In genomic region chr1:168046347-168046746, GRCm38 (mm10) we compare ENCODE assay signal across 11 mouse cellular contexts.
DNase-seq lines count a peak whose midpoint lies in the region; ATAC-seq and TF ChIP-seq lines count a peak whose summit lies in the region.
"Had no signal": no experiment of that assay in that cellular context is flagged by ENCODE, and none has a peak within 500 bp of the region (broad histone marks: within the 10 kb centered on the region; RNA-seq: fewer than 3 reads in every experiment).

No protein-coding gene starts in this region.

- no peak overlapping the region for H3K4me3 ChIP-seq in forebrain, postnatal 0 days (ENCODE audit: low read depth, low read length)
- H3K4me3 ChIP-seq: heart, embryonic 12.5 days; left cerebral cortex, adult 2 months; myocyte had no signal

- H3K4me1 ChIP-seq in forebrain, postnatal 0 days (ENCODE audit: insufficient read depth) = peaks cover 12% of the 10 kb centered on the region; the same call in 1 of the 2 replicates
- H3K4me1 ChIP-seq: heart, embryonic 12.5 days had no signal

- WGBS in forebrain, postnatal 0 days = 14% methylated on average over 7 of the region's 7 CpGs

- H3K27ac ChIP-seq in forebrain, postnatal 0 days (ENCODE audit: low read depth, low read length) = peak overlapping the region; percentile 35
- H3K27ac ChIP-seq: left cerebral cortex, adult 2 months had no signal

- no peak overlapping the region for H3K4me2 ChIP-seq in forebrain, postnatal 0 days (ENCODE audit: low read depth)
- H3K4me2 ChIP-seq: heart, embryonic 12.5 days had no signal

- peak; percentile 77 for ATAC-seq in forebrain, postnatal 0 days
- ATAC-seq: intestine, postnatal 0 days had no signal

- H3K36me3 ChIP-seq in forebrain, postnatal 0 days (ENCODE audit: insufficient read depth) = no peaks in the 10 kb centered on the region
- H3K36me3 ChIP-seq: heart, embryonic 12.5 days had no signal

- intact Hi-C loops in heart, postnatal 14 days (cut with DNase I) = no loop called here

- H3K9ac ChIP-seq in forebrain, postnatal 0 days = no peak overlapping the region
- H3K9ac ChIP-seq: heart, embryonic 12.5 days had no signal

- H3K9me3 ChIP-seq in forebrain, postnatal 0 days (ENCODE audit: low read length) = no peaks in the 10 kb centered on the region
- H3K9me3 ChIP-seq: heart, embryonic 12.5 days had no signal

- peak; percentile 50 to 66 for DNase-seq in right cerebral cortex, postnatal 10 days (ENCODE audit: low spot score in 2 of 2)
- DNase-seq in right cerebral cortex, adult 18-20 months = no peak
- DNase-seq in forebrain, postnatal 0 days = peak; percentile 77
- DNase-seq in layer of hippocampus, postnatal 14 days (ENCODE audit: low spot score in 2 of 2) = peak; percentile 77 to 89
- DNase-seq in heart, postnatal 14 days = no peak
- DNase-seq in lung, adult 18-20 months = no peak
- no peak for DNase-seq in kidney, postnatal 14 days

- TF ChIP-seq CTCF in forebrain, postnatal 0 days (IDR thresholded peaks at IDR 0.05; ENCODE audit: low read depth) = no peak

- H3K27me3 ChIP-seq in forebrain, postnatal 0 days (ENCODE audit: insufficient read depth, low read length) = no peaks in the 10 kb centered on the region
- H3K27me3 ChIP-seq: heart, embryonic 12.5 days had no signal

Comparison
In these comparisons a context has a peak if more than half of its experiments do, and no peak if none do; other contexts are left out.
1. DNase-seq: peak in right cerebral cortex, postnatal 10 days (2 of 2), forebrain, postnatal 0 days (single experiment) and layer of hippocampus, postnatal 14 days (2 of 2); none in right cerebral cortex, adult 18-20 months (single experiment), heart, postnatal 14 days (0 of 2), lung, adult 18-20 months (0 of 2) and kidney, postnatal 14 days (single experiment).